Mouse (Mus musculus): ENCODE results near the gene Psmc4.

The Psmc4 gene

GRCm38 (mm10) chr7:28049476-28050409 lies at the start of gene Psmc4:
Gene Psmc4 (minus strand): TSS chr7:28050101.
- peak; percentile 94 for DNase-seq (ENCODE audit: low spot score)

GRCm38 (mm10) chr7:28099101-28099500 lies 49.2 kb upstream of the Psmc4 start:
- DNase-seq (ENCODE audit: low spot score), result no peak

- DNase-seq (ENCODE audit: low spot score), result no peak
Observed at GRCm38 (mm10) chr7:28093541-28093940, 43.6 kb upstream of the Psmc4 start.

GRCm38 (mm10) chr7:28086236-28086635 lies 36.3 kb upstream of the Psmc4 start:
- DNase-seq (ENCODE audit: low spot score), result no peak

GRCm38 (mm10) chr7:28084215-28084614 lies 34.3 kb upstream of the Psmc4 start:
- no peak for DNase-seq (ENCODE audit: low spot score)

- no peak for DNase-seq (ENCODE audit: low spot score)
Observed at GRCm38 (mm10) chr7:28070531-28071298, 20.8 kb upstream of the Psmc4 start, which contains the start of gene Fcgbp. Gene Fcgbp (plus strand): TSS chr7:28071236.

GRCm38 (mm10) chr7:28069546-28070172 lies 19.8 kb upstream of the Psmc4 start:
- DNase-seq (ENCODE audit: low spot score), result no peak

GRCm38 (mm10) chr7:28068661-28069060 lies 18.8 kb upstream of the Psmc4 start:
- DNase-seq (ENCODE audit: low spot score), result no peak

GRCm38 (mm10) chr7:28059972-28060371 lies 10.1 kb upstream of the Psmc4 start:
- DNase-seq (ENCODE audit: low spot score), result no peak

- DNase-seq (ENCODE audit: low spot score), result no peak
Observed at GRCm38 (mm10) chr7:28053046-28053930, 3.4 kb upstream of the Psmc4 start.

- no peak for DNase-seq (ENCODE audit: low spot score)
Observed at GRCm38 (mm10) chr7:28050584-28050983, 683 bp upstream of the Psmc4 start.

- DNase-seq (ENCODE audit: low spot score), result no peak
Observed at GRCm38 (mm10) chr7:28044524-28044923, 5.4 kb downstream of the Psmc4 start.

GRCm38 (mm10) chr7:28014445-28014810 lies 35.5 kb downstream of the Psmc4 start:
- DNase-seq (ENCODE audit: low spot score), result no peak

- DNase-seq (ENCODE audit: low spot score), result peak; percentile 46
Observed at GRCm38 (mm10) chr7:28013549-28014444, 36.1 kb downstream of the Psmc4 start, which contains the start of gene Zfp850. Gene Zfp850 (minus strand): TSS chr7:28014115.

- no peak for DNase-seq (ENCODE audit: low spot score)
Observed at GRCm38 (mm10) chr7:28010271-28010670, 39.6 kb downstream of the Psmc4 start.
